Mouse (Mus musculus) T-helper 17 cell (primary cell): ENCODE data around the gene Cd300ld5.

Source experiments
- in situ Hi-C, 2 experiments: fragments of 300-600 bp; cut with MboI, MseI; formaldehyde crosslinking; loops; 1 replicate in 1 of 2; 2 replicates in 1 of 2; pipeline ENCODE4 v1.15.1; 2025; ENCODE audit warnings: high pct_unique_total_duplicates in 2 of 2

Cd300ld5 gene

DNA sequence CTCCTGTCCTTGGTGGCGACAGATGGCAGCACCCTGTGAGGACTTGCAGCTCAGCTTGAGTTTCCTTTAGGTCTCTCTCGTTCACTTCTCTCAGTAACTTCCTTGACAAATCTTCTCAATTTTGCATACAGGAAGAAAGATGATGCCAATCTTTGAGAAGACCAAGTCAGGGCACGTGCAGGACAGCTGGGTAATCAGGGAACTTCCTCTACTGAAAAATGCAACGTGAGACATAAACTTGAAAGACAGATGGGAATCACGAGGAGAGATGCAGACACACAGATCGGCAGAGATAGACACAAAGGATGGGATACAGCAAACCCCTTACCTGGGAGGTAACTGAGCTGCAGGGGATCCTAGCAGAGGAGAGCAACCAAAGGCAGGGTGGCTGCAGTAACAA, at the start of gene Cd300ld5:
TSS of gene Cd300ld5 (minus strand) at position 101 of the 400 bp plus-strand sequence.
- in situ Hi-C loops = loop anchor here (5.0 to 10.0 kb wide), 2 partner anchors 35 to 53 kb away; partner anchors contain the start of genes Cd300c2 (in 2 of the 2) and Cd300ld (in 1 of the 2)

DNA sequence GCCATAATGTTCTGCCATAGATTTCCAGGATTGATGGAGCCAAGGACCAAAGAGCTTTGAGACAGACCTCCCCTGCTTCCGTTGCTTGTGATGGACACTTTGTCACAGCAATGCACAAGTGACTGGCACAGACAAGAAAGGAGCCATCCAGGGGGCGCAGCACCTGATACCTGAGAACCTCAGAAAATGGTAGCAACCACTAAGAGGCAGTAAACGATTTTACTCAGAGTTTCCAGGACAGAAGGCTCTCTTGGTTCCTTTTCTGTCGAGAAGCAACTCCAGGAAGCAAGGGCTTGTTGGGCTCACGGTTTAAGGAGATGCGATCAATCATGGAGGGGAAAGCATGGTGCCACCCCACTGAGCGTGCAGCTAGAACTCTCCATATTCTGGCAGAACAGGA, 48.6 kb upstream of the Cd300ld5 start:
- in situ Hi-C loops = loop anchor here in 1 of 2 experiments (10.0 kb wide), 1 partner anchor 99 kb away; the partner anchor contains the start of genes Nat9 and Tmem104

DNA sequence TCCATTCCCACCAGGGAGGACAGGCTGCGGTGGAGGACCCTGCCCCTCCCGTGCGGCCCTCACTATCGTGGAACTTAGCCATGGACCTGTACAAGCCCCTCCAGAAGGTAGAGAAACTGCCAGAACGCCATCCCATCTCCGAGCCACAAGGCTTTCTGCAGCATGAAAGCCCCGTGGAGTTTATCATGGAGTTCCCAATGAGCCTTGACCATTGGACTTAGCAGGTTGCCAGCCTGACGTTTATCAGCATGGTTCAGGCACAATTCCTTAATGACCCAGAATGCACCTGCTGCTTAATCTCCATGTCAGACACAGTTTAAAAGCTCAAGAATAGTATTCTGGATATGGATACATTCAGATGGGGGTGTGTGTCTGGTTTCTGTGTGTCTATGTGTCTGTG, 47.5 kb upstream of the Cd300ld5 start:
- in situ Hi-C loops = loop anchor here in 1 of 2 experiments (10.0 kb wide), 1 partner anchor 100 kb away; the partner anchor contains the start of genes Nat9 and Tmem104

DNA sequence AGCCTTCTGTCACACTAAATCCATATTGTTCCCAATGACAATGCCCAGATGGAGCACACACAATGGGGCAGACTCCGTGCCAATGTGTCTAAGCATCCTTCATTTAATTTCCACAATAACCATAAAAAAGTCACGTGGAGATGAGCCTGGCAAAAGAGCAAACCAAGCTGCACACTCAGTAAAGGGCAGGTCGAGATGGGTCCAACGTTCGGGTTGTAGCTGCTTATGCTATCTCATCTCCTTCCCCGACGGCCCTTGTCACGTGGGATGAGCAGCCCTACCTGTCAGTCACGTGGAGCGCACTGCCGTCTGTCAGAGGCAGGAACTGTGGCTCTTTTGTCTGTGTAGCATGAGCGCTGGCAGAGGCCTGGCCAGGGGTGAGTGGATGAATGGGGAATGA, 47.0 kb upstream of the Cd300ld5 start:
- in situ Hi-C loops = loop anchor here in 1 of 2 experiments (5.0 to 10.0 kb wide), 2 partner anchors 68 to 100 kb away; partner anchors contain the start of genes Nat9 and Tmem104

DNA sequence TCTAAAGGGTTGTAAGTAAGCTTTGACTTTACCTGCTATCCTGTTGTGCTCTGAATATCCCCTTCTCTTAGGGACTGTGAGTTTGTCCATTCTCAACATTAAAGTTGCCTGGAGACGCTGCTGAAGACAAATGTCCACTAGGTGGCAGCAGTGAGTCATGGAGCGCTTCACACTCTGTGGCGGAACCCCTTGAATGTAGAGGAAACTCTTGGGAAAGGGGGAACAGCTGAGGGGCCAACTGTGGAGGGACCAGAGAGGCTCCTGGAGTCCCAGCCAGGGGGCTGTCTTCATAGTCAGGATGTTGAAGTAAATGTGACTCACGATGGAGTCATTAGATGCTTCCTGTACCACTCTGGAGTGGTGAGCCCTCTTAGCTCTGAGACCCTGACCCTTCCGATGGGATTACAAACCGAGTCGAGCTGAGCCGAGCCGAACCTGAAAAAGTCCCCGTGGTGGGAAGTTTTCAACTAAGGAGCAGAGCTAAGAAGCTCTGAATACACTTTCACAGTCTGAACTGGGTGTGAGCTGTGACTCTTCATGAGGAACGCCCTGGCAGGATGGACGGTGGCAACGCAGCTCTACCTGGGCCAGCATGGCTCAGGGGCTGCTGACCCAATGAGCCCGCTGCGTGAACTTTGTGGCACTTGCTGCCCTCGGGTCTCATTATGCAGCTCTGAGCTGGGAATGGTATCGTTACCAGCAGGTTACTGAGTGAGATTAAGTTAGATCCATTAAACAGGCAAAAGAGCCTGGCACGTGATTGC, 46.0 kb upstream of the Cd300ld5 start:
- in situ Hi-C loops = loop anchor here in 1 of 2 experiments (5.0 to 10.0 kb wide), 2 partner anchors 69 to 101 kb away; partner anchors contain the start of genes Nat9 and Tmem104

DNA sequence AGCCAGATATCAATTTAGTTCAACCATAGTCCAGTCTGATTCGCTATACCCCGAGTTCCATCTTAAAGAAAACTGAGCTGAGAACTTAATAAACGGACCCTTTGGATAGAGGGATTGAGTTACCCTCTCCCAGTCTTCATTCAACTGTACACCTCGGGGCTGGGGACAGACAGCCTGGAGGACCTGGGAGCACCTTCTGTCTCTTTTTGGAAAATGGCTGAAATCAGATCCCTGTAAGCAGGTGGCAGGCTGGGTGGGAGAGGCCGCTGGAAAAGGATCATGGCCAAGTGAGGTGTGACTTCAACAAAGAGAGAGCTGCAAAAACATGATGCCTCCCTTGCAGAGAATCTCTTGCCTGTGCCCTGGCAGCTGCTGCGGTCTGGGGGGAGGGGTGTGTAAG, 44.6 kb upstream of the Cd300ld5 start:
- in situ Hi-C loops = loop anchor here in 1 of 2 experiments (5.0 to 10.0 kb wide), 2 partner anchors 70 to 103 kb away; partner anchors contain the start of genes Nat9 and Tmem104

DNA sequence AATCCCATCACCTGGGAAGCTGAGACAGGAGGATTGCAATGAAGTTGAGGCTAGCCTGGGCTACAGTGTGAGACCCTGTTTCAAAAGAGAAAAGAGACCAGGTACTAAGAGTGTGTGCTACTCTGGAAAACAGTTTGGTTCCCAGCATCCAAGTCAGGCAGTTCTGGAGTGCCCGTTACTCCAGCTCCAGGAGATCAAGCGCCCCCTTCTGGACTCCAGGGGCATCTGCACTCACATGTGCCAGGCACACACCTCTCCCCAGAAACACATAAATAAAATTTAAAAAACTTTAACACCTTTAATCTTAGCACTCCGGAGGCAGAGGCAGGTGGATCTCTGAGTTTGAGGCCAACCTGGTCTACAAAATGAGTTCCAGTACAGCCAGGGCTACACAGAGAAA, 43.8 kb upstream of the Cd300ld5 start:
- in situ Hi-C loops = loop anchor here in 1 of 2 experiments (5.0 to 10.0 kb wide), 2 partner anchors 71 to 103 kb away; partner anchors contain the start of genes Nat9 and Tmem104

DNA sequence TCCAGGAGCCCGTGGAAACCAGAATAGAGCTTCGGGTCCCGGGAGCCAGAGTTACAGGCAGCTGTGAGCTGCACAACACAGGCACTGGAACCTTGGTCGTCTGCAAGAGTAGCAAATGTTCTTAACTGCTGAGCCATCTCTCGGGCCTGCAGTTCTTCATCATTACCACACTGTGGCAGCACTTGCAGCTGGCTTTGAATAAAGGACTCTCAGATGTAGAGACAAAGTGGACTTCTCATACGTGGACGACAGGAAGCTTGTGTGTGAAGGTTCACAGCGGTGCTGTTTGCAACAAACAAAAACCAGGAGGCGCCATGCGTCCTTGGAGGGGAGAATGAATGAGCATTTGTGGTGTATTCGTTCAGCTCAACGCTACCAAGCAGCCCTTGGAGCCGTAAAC, 43.3 kb upstream of the Cd300ld5 start:
- in situ Hi-C loops = loop anchor here in 1 of 2 experiments (5.0 to 10.0 kb wide), 2 partner anchors 71 to 104 kb away; partner anchors contain the start of genes Nat9 and Tmem104

DNA sequence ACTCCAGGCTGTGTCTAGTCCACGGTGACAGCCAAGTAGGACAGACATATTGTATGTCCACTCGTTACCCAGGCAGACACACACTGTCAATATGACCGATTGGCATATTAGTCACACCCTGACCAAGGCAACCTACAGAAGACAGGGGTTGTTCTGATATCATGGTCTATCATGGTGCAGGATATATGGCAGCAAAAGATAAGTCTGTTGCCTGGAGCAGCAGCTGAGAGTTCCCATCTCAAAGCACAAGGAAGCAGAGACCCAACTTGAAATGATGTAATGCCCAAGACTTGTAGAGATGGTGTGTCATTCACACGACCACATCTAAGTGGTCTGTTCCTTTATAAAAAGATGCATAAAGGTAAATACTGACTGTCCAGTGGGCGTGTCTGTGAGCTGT, 41.1 kb upstream of the Cd300ld5 start:
- in situ Hi-C loops = no loop called here

DNA sequence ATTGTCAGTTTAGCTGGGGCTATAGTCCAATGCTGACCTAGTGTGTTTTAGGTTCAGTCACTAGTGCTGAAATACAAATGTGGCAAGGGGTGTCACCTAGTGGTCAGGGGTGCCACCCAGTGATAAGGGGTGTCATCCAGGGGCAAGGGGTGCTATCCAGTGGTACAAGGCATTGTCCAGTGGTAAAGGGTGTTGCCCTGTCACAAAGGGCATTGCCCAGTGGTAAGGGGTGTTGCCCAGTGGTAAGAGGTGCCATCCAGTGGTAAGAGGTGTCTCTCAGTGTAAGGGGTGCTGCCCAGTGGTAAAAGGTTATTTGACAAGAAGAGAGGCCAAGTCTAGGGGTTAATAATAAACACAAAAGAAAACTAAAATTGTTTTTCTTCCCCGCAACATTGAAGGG, 39.9 kb upstream of the Cd300ld5 start:
- in situ Hi-C loops = no loop called here

DNA sequence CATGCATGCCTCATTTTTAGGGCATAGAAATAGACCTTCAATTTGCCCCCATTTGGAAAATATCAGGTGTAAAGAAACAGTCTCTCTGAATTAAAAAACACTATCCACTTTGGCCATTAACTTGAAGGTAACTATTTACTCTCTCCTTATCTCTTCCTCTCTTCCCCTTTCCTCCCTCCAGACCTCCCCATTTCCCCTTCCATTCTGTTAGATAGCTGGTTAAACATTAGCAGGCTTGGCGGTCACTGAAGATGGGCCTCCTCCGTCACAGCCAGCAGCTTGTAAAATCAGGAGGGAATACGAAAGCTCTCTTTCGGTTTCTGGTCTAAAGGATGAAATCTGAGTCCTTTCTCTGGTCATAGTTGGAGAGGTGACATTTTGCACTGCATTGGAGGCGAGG, 38.3 kb upstream of the Cd300ld5 start:
- in situ Hi-C loops = no loop called here

DNA sequence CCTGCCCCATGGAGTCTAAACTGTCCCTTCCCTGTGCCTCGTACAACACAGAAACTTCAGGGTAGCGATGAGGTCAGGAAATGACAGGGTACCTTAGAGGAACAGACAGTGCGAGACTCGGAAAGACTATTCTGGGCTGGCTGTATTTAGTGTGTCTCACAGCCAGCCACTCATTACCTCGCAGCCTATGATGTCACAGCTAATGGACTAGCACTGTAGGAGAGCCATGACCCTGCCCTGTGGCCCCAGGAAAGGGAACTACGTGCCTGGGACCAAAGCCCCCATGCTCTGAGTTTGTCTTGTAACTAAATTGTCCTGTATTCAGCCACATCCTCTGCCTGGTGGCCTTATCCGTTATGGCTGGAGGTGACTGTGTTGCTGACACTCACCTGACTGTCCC, 37.8 kb upstream of the Cd300ld5 start:
- in situ Hi-C loops = no loop called here

DNA sequence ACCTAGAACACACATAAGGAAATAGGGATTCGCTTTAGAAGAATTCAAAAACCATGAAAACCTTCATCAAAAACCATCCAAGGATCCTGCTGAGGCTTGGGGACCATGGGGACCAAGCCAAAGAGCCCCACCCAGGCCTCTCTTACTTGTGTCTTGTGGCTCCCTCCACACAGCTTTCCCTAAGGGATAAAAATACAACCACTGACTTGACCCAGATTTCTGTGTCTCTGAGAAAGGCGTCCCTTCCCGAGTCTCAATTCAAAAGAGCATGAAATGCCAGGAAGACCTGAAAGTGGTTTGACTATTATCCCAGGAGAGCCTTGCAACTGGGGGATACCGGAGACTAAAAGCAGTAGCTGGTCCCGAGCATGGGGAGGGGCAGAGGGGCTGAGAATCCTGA, 35.4 kb upstream of the Cd300ld5 start:
- in situ Hi-C loops = no loop called here

DNA sequence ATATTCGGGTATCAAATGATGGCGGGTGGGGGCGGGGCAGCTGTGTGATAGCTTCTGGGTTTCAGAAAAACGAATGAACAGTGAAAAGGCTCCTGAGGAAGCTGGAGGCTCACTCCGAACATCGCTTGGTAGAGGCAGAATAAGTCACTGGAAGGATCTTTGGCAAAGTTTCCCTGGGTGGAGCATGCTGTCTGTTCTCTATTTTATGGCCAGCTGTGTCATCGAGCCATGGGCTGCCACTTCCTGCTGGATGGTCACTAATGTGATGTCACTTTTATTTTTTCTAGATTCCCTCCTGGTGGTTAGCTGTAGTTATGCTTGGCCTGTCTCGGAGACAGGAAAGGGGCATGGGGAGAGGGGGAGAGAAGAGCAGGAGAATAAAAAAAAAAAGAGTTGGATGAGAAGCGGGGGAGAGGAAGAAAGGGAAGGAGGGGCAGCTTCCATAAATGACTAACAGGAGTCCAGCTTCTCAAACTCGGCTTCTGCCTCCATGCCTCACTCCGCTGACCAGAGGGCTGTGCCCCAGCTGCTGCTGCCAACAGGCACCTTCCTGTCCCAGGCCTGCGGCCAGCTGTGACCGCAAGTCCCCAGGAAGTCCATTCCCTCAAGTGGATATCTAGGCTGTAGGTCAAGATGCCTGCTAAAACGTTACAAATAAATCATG, 34.2 kb upstream of the Cd300ld5 start:
- in situ Hi-C loops = no loop called here

DNA sequence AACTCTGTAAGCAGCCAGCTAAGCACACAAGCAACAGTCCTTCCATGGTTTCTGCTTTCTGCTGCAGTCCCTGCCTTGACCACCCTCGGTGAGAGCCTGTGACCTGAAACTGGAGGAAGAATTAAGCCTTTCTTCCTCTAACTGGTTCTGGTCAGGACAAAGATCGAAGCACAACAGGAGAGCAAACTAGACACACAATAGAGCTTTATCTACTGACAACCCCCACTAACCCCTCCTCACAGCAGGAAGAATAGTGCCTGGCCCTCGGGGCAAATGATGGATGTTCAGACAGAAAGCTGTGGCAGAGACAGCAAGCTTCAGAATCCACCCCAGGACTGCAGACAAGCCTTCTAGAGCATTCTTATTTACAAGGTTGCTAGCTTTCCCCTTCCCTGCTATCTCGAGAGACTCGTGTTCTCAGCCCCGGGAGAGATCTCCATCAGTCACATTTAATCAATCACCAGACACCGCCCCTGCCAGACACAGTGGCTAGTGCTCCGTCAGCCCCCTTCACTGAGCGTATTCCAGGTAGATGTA, 33.5 kb upstream of the Cd300ld5 start:
- in situ Hi-C loops = no loop called here

DNA sequence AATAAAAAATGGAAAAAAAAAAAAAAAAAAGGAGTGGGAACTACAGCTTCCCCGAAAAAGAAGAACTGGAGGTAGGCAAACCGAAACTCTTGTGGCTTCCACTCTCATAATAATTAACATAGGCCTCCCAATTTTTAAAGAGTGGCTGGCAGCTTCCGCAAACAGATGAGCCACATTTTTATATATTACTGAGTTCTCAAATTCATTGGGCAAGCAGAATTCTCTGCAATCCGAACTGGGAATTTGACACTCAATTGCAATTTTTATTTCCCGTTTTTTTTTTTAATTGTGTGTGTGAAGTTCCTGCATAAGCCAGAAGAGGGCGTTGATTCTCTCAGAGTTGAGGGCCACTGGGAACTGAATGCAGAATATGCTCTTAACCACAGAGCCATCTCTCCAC, 29.2 kb upstream of the Cd300ld5 start:
- in situ Hi-C loops = no loop called here

DNA sequence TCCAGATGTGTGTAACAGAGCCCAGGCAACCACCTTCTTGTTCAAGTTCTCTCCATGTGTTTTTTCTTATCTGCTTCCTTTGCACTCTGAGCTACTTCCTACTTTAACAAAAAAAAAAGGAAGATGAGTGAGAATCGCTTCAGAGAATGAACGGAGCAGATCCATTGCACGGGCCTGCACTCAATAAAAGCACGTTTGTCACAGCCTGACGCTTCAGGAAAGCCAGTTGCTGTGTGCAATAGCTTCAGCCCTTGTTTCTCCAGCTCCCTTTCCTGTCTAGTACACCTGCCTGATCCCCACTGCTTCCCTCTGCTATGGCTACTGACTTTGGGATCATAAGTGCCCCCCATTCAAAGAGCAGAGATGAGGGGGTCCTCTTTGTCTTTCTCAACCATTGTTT, 24.5 kb upstream of the Cd300ld5 start, which contains the start of gene Cd300e:
TSS of gene Cd300e (minus strand) at position 101 of the 400 bp plus-strand sequence.
- in situ Hi-C loops = loop anchor here in 1 of 2 experiments (5.0 kb wide), 1 partner anchor 40 kb away; no protein-coding TSS in a partner anchor

DNA sequence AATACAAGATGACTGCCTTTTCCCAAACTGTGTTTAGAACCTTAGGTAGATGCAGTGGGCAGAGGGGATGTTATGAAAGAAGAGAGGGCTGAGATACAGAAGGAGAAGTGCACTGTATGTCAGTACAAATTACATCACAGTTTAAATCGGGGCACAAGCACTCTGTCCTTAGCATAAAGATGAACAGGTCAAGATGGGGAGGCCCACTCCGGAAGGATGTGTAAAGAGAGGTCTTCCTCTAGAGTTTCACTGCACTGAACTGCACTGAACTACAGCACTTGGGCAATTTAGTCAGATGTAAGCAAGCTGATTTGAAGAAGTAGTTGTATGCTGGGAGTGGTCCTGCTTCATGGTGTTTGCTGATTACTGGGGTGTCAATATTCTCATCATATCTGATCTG, 22.2 kb upstream of the Cd300ld5 start:
- in situ Hi-C loops = loop anchor here in 1 of 2 experiments (5.0 kb wide), 1 partner anchor 37 kb away; no protein-coding TSS in a partner anchor

DNA sequence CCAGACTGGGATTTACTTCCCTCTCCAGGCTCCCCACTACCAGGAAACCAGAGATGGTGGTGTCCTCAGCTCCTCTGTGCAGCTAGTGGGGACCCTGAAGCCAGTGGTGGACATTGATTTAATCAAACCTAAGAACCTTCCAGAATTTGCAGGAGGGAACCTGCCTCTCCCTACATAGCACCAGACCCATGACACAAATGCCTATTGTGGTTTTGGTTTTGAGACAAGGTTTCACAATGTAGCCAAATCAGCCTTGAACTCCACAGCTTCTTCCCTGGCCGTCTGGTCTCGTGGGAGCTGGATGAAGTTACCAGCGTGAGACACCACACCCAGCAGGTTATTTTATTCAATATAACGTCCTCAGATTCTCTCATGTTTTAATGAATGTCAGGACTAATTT, 21.1 kb upstream of the Cd300ld5 start:
- in situ Hi-C loops = no loop called here

DNA sequence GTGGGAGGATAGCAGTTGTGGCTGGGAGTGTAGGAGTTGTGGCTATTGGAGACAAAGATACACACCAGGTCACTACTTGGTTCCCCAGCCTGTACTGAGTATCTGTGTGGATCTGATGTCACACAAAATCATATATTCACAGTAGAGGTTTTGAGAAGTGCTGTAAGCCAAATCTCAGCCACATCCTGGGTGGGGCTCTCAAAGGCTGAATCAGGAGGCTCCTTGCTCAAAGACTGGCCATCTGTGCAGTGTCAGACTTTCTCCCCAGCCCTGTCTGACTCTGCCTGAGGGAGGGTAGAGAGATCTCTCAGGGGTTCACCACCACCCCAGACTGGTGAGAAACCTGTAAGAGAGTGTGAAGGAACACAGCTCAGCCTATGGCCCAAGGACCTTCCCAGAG, 17.0 kb upstream of the Cd300ld5 start:
- in situ Hi-C loops = loop anchor here in 1 of 2 experiments (5.0 kb wide), 1 partner anchor 37 kb away; the partner anchor contains the start of gene Cd300ld2

DNA sequence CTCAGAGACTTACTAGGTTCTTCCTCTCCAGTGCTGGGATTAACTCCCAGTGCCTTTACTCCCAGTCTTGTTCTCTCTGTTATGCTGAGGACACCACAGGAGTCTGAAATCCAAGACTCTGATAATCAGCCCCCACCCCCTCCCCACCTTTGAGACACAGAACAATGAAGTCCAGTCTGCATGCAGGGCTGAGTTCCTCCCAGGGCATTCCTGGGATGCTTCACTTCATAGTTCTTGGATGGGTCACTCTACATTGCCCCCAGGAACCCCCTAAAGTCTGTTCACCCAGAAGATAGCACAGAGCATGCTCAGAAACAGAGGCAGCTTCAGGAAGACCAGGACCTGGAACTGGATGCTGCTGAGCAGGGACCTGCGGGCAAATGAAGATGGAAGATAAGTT, 15.4 kb upstream of the Cd300ld5 start:
- in situ Hi-C loops = loop anchor here in 1 of 2 experiments (5.0 kb wide), 1 partner anchor 36 kb away; the partner anchor contains the start of gene Cd300ld2
